Mouse (Mus musculus): Measurements from ENCODE around the gene Gm20822. TPM values are rescaled to one million over a fixed set of nuclear protein-coding genes. Genes with fewer than 3 reads are reported as not detected.
"Not testable (repeated sequence)": the region's sequence is repeated elsewhere in the genome, so short reads cannot be mapped to it uniquely, and the experiment has no call there.

Gm20822 gene
- not detected in 2 replicates for polyA plus RNA-seq (2015; fragmentation: Nextera tagmentation; extraction: Ambion mirVana)

- no CpG with 5 or more reads among the region's 3 CpGs for WGBS
- not testable (repeated sequence) for H3K27ac ChIP-seq (ENCODE audit: low read length); H3K27me3 ChIP-seq (ENCODE audit: control insufficient read depth, insufficient read depth, low read depth, low read length); H3K4me3 ChIP-seq (ENCODE audit: low read length); H3K9me3 ChIP-seq (ENCODE audit: control insufficient read depth, low read length); H3K36me3 ChIP-seq (ENCODE audit: control insufficient read depth, insufficient read depth, low read length); H3K4me2 ChIP-seq (ENCODE audit: low read depth, low read length); ATAC-seq (ENCODE audit: low read depth); H3K9ac ChIP-seq (ENCODE audit: low read length); H3K4me1 ChIP-seq (replicated peaks; ENCODE audit: control insufficient read depth, insufficient read depth, low read length)
Measured at GRCm38 (mm10) chrY:15884671-15885070, at the start of gene Gm20822. Gm20822 (minus strand) TSS chrY:15884771.

Measured in lung, embryonic 16.5 days (tissue).